Mouse (Mus musculus): Measurements from ENCODE around the gene Ugt1a10.

DNA sequence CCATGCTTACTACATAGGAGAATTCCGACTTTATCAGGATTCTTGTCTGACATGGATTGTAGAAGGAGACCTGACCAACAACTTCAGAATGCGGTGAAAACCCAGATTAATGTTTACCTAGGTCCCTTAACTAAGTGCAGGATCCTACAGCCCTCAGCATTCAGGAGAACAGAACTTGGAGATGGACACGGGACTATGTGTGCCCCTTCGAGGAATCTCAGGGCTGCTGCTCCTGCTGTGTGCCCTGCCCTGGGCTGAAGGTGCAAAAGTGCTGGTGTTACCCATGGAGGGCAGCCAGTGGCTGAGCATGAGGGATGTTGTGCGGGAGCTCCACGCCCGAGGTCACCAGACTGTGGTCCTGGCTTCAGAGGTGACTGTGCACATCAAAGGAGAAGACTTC is 145.3 kb downstream of the Ugt1a10 start, which contains the start of gene Ugt1a2:
- no peak for TF ChIP-seq CTCF (IDR thresholded peaks at IDR 0.05; ENCODE audit: low read depth)
- no peak for TF ChIP-seq EP300 (IDR thresholded peaks at IDR 0.05; ENCODE audit: low read depth)
